Mouse (Mus musculus): ENCODE results near the gene Milr1. TPM values are rescaled to one million over a fixed set of nuclear protein-coding genes. Genes with fewer than 3 reads are reported as not detected.

The Milr1 gene
- total and polyA plus RNA-seq, 2 experiments, result 0.10 to 0.37 TPM

DNA sequence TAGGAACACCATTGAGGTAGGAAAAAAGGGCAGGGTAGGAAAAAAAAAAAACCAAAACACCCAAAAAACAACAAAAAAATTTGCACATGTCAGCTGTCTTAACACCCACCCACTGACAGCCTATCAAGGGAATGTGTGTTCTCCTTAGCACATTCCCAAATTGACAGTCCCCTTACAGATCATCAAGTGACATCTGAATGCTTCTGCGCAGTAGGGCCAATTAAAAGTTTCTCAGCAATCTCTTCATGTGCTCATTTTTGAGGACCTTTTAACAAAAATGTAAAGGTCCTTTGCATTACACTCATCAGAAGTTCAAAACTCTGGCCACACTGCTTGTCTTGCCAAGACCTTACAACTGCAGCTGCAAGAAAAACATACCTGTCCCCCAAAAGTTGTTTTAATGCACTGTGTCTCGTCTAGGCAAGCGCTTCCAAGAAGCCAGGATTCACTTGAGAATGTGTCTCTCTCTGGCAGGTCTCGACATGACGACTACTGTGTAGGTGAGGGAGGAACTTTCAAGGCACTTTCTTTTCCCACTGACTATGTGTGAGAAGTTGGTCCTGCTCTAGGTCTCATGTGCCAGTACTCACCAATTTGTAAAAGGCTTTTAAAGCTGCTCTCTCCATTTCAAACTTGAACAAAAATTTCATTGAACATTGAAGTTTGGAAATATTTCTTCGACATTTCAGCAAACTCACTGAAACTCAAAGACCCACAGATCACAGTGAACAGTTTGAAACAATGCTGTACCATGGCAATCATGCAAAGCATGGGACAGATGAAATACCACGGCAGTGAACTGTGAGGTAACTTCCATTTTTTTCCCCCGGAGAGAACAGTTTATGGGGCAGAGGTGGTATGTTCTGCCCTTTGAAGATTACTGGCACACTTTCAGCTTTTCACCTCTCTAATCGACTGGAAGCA is 32.1 kb downstream of the Milr1 start:
- TF ChIP-seq CTCF (IDR thresholded peaks at IDR 0.05; ENCODE audit: low read depth, low read length) (no peak), POLR2A (IDR thresholded peaks at IDR 0.05; ENCODE audit: extremely low read depth, insufficient read depth, low read length) (no peak)
- peaks cover 10% of the 10 kb centered on the region for H3K4me1 ChIP-seq (ENCODE audit: control insufficient read depth, insufficient read depth, low read length)
- 58% methylated on average over 9 of the region's 9 CpGs for WGBS
- H3K9ac ChIP-seq (ENCODE audit: low read depth, low read length), result no peak overlapping the region
- no peak for DNase-seq (ENCODE audit: extremely low read depth, low read depth, low spot score)
- H3K27ac ChIP-seq (replicated peaks; ENCODE audit: insufficient read depth, low read depth, low read length), result no peak overlapping the region
- H3K79me2 ChIP-seq (ENCODE audit: control insufficient read depth, insufficient read depth, low read length), result peaks cover 6% of the 10 kb centered on the region; the same call in 1 of the 2 replicates
- H3K4me3 ChIP-seq (ENCODE audit: insufficient read depth, low read depth, low read length), result no peak overlapping the region
- no peaks in the 10 kb centered on the region for H3K27me3 ChIP-seq (ENCODE audit: control insufficient read depth, insufficient read depth, low read length)
- H3K36me3 ChIP-seq (ENCODE audit: control insufficient read depth, insufficient read depth, low read length), result peaks cover 64% of the 10 kb centered on the region

DNA sequence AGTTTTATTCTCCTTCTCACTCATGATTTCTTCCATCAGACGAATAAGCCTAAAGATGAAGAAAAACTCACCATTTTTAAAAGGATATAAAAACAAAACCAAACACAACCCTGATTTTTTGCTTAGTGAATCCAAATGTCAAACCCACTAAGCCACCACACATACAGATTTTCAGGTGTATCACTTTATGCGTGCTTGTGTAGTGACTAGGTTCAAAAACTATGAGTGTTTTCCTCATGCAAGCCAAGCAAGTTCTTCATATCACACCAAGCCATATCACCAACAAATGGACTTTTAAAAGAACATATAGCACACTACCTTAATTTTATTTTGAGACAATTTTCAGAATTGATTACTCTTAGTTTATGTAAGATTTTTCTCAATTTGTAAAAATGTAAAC is 33.5 kb downstream of the Milr1 start:
- Histone ChIP-seq H3K9ac (ENCODE audit: low read depth, low read length) (no peak overlapping the region), H3K27ac (replicated peaks; ENCODE audit: insufficient read depth, low read depth, low read length) (no peak overlapping the region), H3K27me3 (ENCODE audit: control insufficient read depth, insufficient read depth, low read length) (no peaks in the 10 kb centered on the region), H3K4me3 (ENCODE audit: insufficient read depth, low read depth, low read length) (no peak overlapping the region), H3K36me3 (ENCODE audit: control insufficient read depth, insufficient read depth, low read length) (peaks cover 64% of the 10 kb centered on the region), H3K79me2 (ENCODE audit: control insufficient read depth, insufficient read depth, low read length) (peaks cover 6% of the 10 kb centered on the region; the same call in 1 of the 2 replicates), H3K4me1 (ENCODE audit: control insufficient read depth, insufficient read depth, low read length) (peaks cover 10% of the 10 kb centered on the region)
- DNase-seq (ENCODE audit: extremely low read depth, low read depth, low spot score), result no peak
- WGBS, result 75% methylated on average over 2 of the region's 2 CpGs
- TF ChIP-seq POLR2A (IDR thresholded peaks at IDR 0.05; ENCODE audit: extremely low read depth, insufficient read depth, low read length) (no peak), CTCF (IDR thresholded peaks at IDR 0.05; ENCODE audit: low read depth, low read length) (no peak)

DNA sequence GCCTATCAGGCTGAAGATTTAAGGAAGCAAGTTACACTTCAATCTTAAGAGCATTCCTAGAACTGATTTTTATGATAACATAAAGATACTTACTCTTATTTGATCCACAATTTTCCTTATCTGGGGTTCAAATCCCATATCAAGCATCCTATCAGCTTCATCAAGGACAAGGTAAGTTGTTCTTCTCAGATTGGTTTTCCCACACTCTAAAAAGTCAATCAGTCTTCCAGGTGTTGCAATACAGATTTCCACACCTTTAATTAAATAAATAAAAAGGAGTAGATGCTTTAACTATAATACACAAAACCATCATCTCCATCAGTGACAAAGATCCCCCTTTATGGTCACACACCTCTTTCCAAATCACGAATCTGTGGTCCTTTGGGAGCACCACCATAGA is 34.0 kb downstream of the Milr1 start:
- H3K79me2 ChIP-seq (ENCODE audit: control insufficient read depth, insufficient read depth, low read length), result peaks cover 6% of the 10 kb centered on the region; the same call in 1 of the 2 replicates
- no peak overlapping the region for H3K4me3 ChIP-seq (ENCODE audit: insufficient read depth, low read depth, low read length)
- WGBS, result 56% methylated on average over 1 of the region's 1 CpGs
- H3K27ac ChIP-seq (replicated peaks; ENCODE audit: insufficient read depth, low read depth, low read length), result no peak overlapping the region
- no peaks in the 10 kb centered on the region for H3K27me3 ChIP-seq (ENCODE audit: control insufficient read depth, insufficient read depth, low read length)
- H3K9ac ChIP-seq (ENCODE audit: low read depth, low read length), result no peak overlapping the region
- H3K36me3 ChIP-seq (ENCODE audit: control insufficient read depth, insufficient read depth, low read length), result peaks cover 62% of the 10 kb centered on the region
- TF ChIP-seq POLR2A (IDR thresholded peaks at IDR 0.05; ENCODE audit: extremely low read depth, insufficient read depth, low read length), result no peak
- no peak for TF ChIP-seq CTCF (IDR thresholded peaks at IDR 0.05; ENCODE audit: low read depth, low read length)
- peaks cover 8% of the 10 kb centered on the region for H3K4me1 ChIP-seq (ENCODE audit: control insufficient read depth, insufficient read depth, low read length)
- DNase-seq (ENCODE audit: extremely low read depth, low read depth, low spot score), result no peak

DNA sequence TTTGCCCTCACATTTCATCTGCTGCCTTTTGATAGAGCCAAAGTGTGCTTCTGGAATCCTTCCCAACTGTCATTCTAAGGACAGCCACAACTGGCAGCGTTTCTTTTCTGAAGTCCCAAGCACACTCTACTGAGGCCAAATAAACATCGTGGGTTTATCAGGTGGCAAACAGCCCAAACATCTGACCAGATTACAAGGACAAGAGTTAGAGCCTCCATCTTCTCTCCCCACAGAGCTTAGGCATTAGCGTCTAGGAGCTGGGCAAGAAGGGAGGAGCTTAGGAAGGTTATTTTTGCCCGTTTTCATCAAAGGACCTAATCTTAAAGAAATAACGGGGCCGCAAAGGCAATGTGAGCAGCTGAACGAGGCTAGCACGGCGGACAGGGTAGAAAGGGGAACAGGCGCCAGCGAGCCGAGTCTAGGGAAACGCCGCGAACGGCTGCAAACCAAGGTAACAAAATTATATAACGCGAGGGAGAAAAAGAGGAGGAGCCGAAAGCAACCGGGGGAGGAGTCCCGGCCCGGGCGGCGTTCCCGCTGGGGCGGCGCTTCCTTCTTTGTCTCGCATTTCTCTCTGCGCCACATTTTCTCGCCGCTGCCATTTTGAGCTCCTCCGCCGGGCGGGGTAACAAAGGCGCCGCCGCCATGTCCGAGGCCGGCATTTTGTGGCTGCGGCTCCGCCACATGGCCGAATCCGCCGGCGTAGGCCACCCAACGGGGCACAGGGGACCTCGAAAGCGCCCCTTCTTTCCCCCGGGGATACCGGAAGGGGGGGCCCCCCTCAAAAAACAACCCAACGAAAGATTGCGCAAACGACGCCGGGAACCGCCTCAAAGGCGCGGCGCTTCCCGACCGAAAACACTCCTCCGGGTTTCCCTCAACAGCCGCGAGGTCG is 36.4 kb downstream of the Milr1 start:
- peaks cover 6% of the 10 kb centered on the region; the same call in 1 of the 2 replicates for H3K79me2 ChIP-seq (ENCODE audit: control insufficient read depth, insufficient read depth, low read length)
- peak overlapping the region; percentile 98 for H3K9ac ChIP-seq (ENCODE audit: low read depth, low read length)
- under 1% methylated on average over 65 of the region's 65 CpGs for WGBS
- H3K4me3 ChIP-seq (ENCODE audit: insufficient read depth, low read depth, low read length), result peak overlapping the region; percentile 96
- H3K4me1 ChIP-seq (ENCODE audit: control insufficient read depth, insufficient read depth, low read length), result peaks cover 6% of the 10 kb centered on the region
- TF ChIP-seq CTCF (IDR thresholded peaks at IDR 0.05; ENCODE audit: low read depth, low read length), result no peak
- TF ChIP-seq POLR2A (IDR thresholded peaks at IDR 0.05; ENCODE audit: extremely low read depth, insufficient read depth, low read length), result peak; percentile 52; the same call in 1 of the 2 replicates
- no peaks in the 10 kb centered on the region for H3K27me3 ChIP-seq (ENCODE audit: control insufficient read depth, insufficient read depth, low read length)
- H3K27ac ChIP-seq (replicated peaks; ENCODE audit: insufficient read depth, low read depth, low read length), result peak overlapping the region; percentile 98
- H3K36me3 ChIP-seq (ENCODE audit: control insufficient read depth, insufficient read depth, low read length), result peaks cover 46% of the 10 kb centered on the region
- peak; percentile 90 for DNase-seq (ENCODE audit: extremely low read depth, low read depth, low spot score)

GRCm38 (mm10) chr11:106788026-106788774 is 37.2 kb downstream of the Milr1 start:
- TF ChIP-seq POLR2A (IDR thresholded peaks at IDR 0.05; ENCODE audit: extremely low read depth, insufficient read depth, low read length) (peak; percentile 98), CTCF (IDR thresholded peaks at IDR 0.05; ENCODE audit: low read depth, low read length) (no peak)
- DNase-seq (ENCODE audit: extremely low read depth, low read depth, low spot score), result peak; percentile 77
- Histone ChIP-seq H3K79me2 (ENCODE audit: control insufficient read depth, insufficient read depth, low read length) (peaks cover 6% of the 10 kb centered on the region; the same call in 1 of the 2 replicates), H3K27me3 (ENCODE audit: control insufficient read depth, insufficient read depth, low read length) (no peaks in the 10 kb centered on the region), H3K9ac (ENCODE audit: low read depth, low read length) (peak overlapping the region; percentile 98), H3K4me1 (ENCODE audit: control insufficient read depth, insufficient read depth, low read length) (peaks cover 4% of the 10 kb centered on the region), H3K4me3 (ENCODE audit: insufficient read depth, low read depth, low read length) (peak overlapping the region; percentile 96), H3K27ac (replicated peaks; ENCODE audit: insufficient read depth, low read depth, low read length) (peak overlapping the region; percentile 98), H3K36me3 (ENCODE audit: control insufficient read depth, insufficient read depth, low read length) (peaks cover 38% of the 10 kb centered on the region)
- WGBS, result under 1% methylated on average over 77 of the region's 79 CpGs

Data from liver, adult 2 months (tissue).